Mouse (Mus musculus) lung, postnatal 14 days (tissue): ENCODE data around the gene Nfkbie.
A peak's percentile ranks its signal among the peaks of the same experiment; 100 is the strongest.

ENCODE experiments used
- DNase-seq: peaks from one replicate; pipeline ENCODE4 v3.0.0; 2021

Nfkbie gene

GRCm38 (mm10) chr17:45563655-45564530 is 8.4 kb downstream of the Nfkbie start, which contains the start of gene Slc35b2:
TSS of gene Slc35b2 (plus strand) at chr17:45563874.
- DNase-seq = peak; percentile 94

- DNase-seq = no peak
Measured at GRCm38 (mm10) chr17:45564531-45565084, 9.1 kb downstream of the Nfkbie start.

GRCm38 (mm10) chr17:45565103-45565502 is 9.6 kb downstream of the Nfkbie start:
- DNase-seq = no peak

- no peak for DNase-seq
Measured at GRCm38 (mm10) chr17:45566031-45566359, 10.5 kb downstream of the Nfkbie start.

GRCm38 (mm10) chr17:45566360-45567161 is 11.1 kb downstream of the Nfkbie start:
- DNase-seq = no peak

GRCm38 (mm10) chr17:45567162-45567601 is 11.7 kb downstream of the Nfkbie start:
- DNase-seq = no peak

GRCm38 (mm10) chr17:45568990-45569389 is 13.5 kb downstream of the Nfkbie start:
- DNase-seq = no peak

GRCm38 (mm10) chr17:45569999-45570398 is 14.5 kb downstream of the Nfkbie start:
- DNase-seq = no peak

- peak; percentile 83 for DNase-seq
Measured at GRCm38 (mm10) chr17:45572103-45573086, 16.9 kb downstream of the Nfkbie start.

- peak; percentile 99 for DNase-seq
Measured at GRCm38 (mm10) chr17:45573087-45573779, 17.7 kb downstream of the Nfkbie start, which contains the start of gene Hsp90ab1. TSS of gene Hsp90ab1 (minus strand) at chr17:45573271.

GRCm38 (mm10) chr17:45573780-45574123 is 18.2 kb downstream of the Nfkbie start:
- DNase-seq = peak; percentile 98

- DNase-seq = peak; percentile 67
Measured at GRCm38 (mm10) chr17:45574129-45574761, 18.7 kb downstream of the Nfkbie start.

- DNase-seq = no peak
Measured at GRCm38 (mm10) chr17:45575123-45575897, 19.8 kb downstream of the Nfkbie start.

GRCm38 (mm10) chr17:45578242-45578641 is 22.7 kb downstream of the Nfkbie start:
- DNase-seq = no peak

- no peak for DNase-seq
Measured at GRCm38 (mm10) chr17:45578843-45579242, 23.3 kb downstream of the Nfkbie start.

- DNase-seq = no peak
Measured at GRCm38 (mm10) chr17:45579554-45579953, 24.1 kb downstream of the Nfkbie start.

- no peak for DNase-seq
Measured at GRCm38 (mm10) chr17:45580958-45581477, 25.5 kb downstream of the Nfkbie start.

GRCm38 (mm10) chr17:45581567-45581983 is 26.1 kb downstream of the Nfkbie start:
- peak; percentile 78 for DNase-seq

GRCm38 (mm10) chr17:45582188-45582587 is 26.7 kb downstream of the Nfkbie start:
- no peak for DNase-seq
